Mouse (Mus musculus) macrophage (primary cell): ENCODE data around the gene Fgfrl1. TPM values are rescaled to one million over a fixed set of nuclear protein-coding genes. Genes with fewer than 3 reads are reported as not detected.
A peak's percentile ranks its signal among the peaks of the same experiment; 100 is the strongest.

Experiments used
- H3K27ac ChIP-seq: fragments of 350-480 bp; formaldehyde crosslinking; 2 replicates; pipeline ENCODE4 v1.9.0; 2021
- H3K36me3 ChIP-seq: fragments of 350-480 bp; formaldehyde crosslinking; 2 replicates; pipeline ENCODE4 v1.9.0; 2021; ENCODE audit errors: inconsistent target
- H3K4me3 ChIP-seq: fragments of 350-480 bp; formaldehyde crosslinking; 2 replicates; pipeline ENCODE4 v1.9.0; 2021; ENCODE audit errors: inconsistent target
- H3K79me2 ChIP-seq: fragments of 350-480 bp; formaldehyde crosslinking; 2 replicates; pipeline ENCODE4 v1.9.0; 2021; ENCODE audit errors: inconsistent target
- WGBS: methylation state at CpG from one replicate; pipeline ENCODE4 v1.1.7; 2026; ENCODE audit warnings: inconsistent platforms; ENCODE audit not compliant: missing documents; 5-methylcytosine and 5-hydroxymethylcytosine counted together
- polyA plus RNA-seq: library from polyadenylated mRNA; stranded (reverse); fragments of 250-400 nt; gene quantifications from 3 replicates; pipeline ENCODE4 v1.2.4, GENCODE M21; 2018; ENCODE audit warnings: inconsistent platforms
- total RNA-seq, 78 experiments: library from RNA; depleted of rRNA; stranded (reverse); fragments of 250-400 nt; gene quantifications; 1 replicate in 9 of 78; 2 replicates in 24 of 78; 3 replicates in 43 of 78; 4 replicates in 2 of 78; pipeline ENCODE4 v1.2.4; 2018; ENCODE audit warnings: inconsistent platforms in 56 of 78

Gene Fgfrl1
- 1 to 10 TPM in 18 of 26 experiments, under 1 TPM in 7, not detected in 1; 0.34 to 4.7 (median 1.5) TPM for total RNA-seq (2018; cell fraction: chromatin; rRNA removed)
- total RNA-seq (2018; cell fraction: cytosol; rRNA removed), result 1 to 10 TPM in 11 of 26 experiments, under 1 TPM in 15; 0.20 to 1.7 (median 0.83) TPM
- total RNA-seq (2018; cell fraction: nucleus; rRNA removed), result 1 to 10 TPM in 20 of 26 experiments, under 1 TPM in 6; 0.37 to 6.0 (median 1.3) TPM
- polyA plus RNA-seq, result 0.64 to 1.9 TPM (median 1.3 TPM) in 3 replicates

DNA sequence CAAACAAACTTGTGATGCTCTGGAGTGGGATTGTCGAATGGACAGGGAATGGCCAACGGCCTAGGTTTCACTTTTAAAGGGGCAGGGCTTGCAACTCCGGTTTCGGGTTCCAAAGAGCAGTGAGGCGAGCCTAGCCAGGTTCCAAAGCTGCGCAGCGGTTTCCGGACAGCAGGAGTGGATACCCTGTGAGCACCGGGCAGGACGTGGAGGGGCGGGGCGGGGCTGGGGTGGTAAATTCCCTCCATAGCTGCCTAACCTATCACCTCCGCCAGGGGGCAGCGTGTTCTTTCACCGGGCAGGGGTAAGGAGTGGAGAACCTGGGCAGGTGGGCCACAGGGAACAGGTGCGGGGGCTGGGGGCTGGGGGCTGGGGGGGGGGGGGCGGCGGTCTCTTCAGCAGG is at the start of gene Fgfrl1:
Gene Fgfrl1, plus strand, starts transcription at position 112 of the 400 bp plus-strand sequence.
- H3K4me3 ChIP-seq, result peak within 1 kb of the TSS; percentile 31
- H3K79me2 ChIP-seq, result no peaks in the 10 kb centered on the region
- no peaks in the 10 kb centered on the region for H3K36me3 ChIP-seq
- WGBS, result under 1% methylated on average over 15 of the region's 18 CpGs
- no peak within 1 kb of the TSS for H3K27ac ChIP-seq

DNA sequence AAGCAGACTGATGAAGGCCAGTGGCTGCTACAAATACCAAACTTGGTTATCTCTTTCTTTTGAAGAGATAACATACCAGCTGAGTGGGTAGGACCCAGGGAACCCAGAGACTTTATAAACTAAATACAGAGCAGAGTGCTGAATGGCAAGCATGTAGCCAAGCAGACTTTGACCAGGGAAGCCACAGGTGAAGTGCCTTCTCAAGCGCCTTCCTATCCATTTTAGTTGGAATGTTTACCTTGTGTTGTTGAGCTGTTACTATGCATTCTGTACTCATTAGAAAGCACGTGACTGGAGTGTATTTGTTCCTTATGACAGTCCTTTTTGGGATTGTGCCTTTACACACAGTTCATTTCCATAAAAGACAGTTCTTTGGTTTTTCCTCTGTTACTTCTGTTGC is 48.5 kb upstream of the Fgfrl1 start:
- WGBS, result 100% methylated on average over 2 of the region's 2 CpGs
- H3K79me2 ChIP-seq, result no peaks in the 10 kb centered on the region
- no peak overlapping the region for H3K4me3 ChIP-seq
- peaks cover 68% of the 10 kb centered on the region for H3K36me3 ChIP-seq
- H3K27ac ChIP-seq, result no peak overlapping the region

GRCm38 (mm10) chr5:108645651-108646342 is 46.4 kb upstream of the Fgfrl1 start:
- no peak overlapping the region for H3K27ac ChIP-seq
- no peak overlapping the region for H3K4me3 ChIP-seq
- WGBS, result 88% methylated on average over 9 of the region's 9 CpGs
- peaks cover 89% of the 10 kb centered on the region for H3K36me3 ChIP-seq
- H3K79me2 ChIP-seq, result no peaks in the 10 kb centered on the region

GRCm38 (mm10) chr5:108646343-108646660 is 45.9 kb upstream of the Fgfrl1 start:
- Histone ChIP-seq H3K36me3 (peaks cover 89% of the 10 kb centered on the region), H3K27ac (no peak overlapping the region), H3K4me3 (no peak overlapping the region), H3K79me2 (no peaks in the 10 kb centered on the region)
- 88% methylated on average over 3 of the region's 3 CpGs for WGBS

GRCm38 (mm10) chr5:108647311-108647710 is 44.9 kb upstream of the Fgfrl1 start:
- WGBS, result 81% methylated on average over 2 of the region's 2 CpGs
- H3K27ac ChIP-seq, result no peak overlapping the region
- no peak overlapping the region for H3K4me3 ChIP-seq
- no peaks in the 10 kb centered on the region for H3K79me2 ChIP-seq
- peaks cover 85% of the 10 kb centered on the region for H3K36me3 ChIP-seq

GRCm38 (mm10) chr5:108647820-108648465 is 44.2 kb upstream of the Fgfrl1 start:
- H3K27ac ChIP-seq, result no peak overlapping the region
- 100% methylated on average over 2 of the region's 2 CpGs for WGBS
- no peaks in the 10 kb centered on the region for H3K79me2 ChIP-seq
- H3K36me3 ChIP-seq, result peaks cover 85% of the 10 kb centered on the region
- H3K4me3 ChIP-seq, result no peak overlapping the region

- no peak overlapping the region for H3K4me3 ChIP-seq
- 91% methylated on average over 11 of the region's 11 CpGs for WGBS
- H3K36me3 ChIP-seq, result peaks cover 85% of the 10 kb centered on the region
- H3K79me2 ChIP-seq, result no peaks in the 10 kb centered on the region
- H3K27ac ChIP-seq, result no peak overlapping the region
These were observed 43.1 kb upstream of the Fgfrl1 start for GRCm38 (mm10) chr5:108648937-108649576.

- 94% methylated on average over 7 of the region's 7 CpGs for WGBS
- Histone ChIP-seq H3K36me3 (peaks cover 85% of the 10 kb centered on the region), H3K79me2 (no peaks in the 10 kb centered on the region), H3K4me3 (no peak overlapping the region), H3K27ac (no peak overlapping the region)
These were observed 41.8 kb upstream of the Fgfrl1 start for GRCm38 (mm10) chr5:108650341-108650740.

DNA sequence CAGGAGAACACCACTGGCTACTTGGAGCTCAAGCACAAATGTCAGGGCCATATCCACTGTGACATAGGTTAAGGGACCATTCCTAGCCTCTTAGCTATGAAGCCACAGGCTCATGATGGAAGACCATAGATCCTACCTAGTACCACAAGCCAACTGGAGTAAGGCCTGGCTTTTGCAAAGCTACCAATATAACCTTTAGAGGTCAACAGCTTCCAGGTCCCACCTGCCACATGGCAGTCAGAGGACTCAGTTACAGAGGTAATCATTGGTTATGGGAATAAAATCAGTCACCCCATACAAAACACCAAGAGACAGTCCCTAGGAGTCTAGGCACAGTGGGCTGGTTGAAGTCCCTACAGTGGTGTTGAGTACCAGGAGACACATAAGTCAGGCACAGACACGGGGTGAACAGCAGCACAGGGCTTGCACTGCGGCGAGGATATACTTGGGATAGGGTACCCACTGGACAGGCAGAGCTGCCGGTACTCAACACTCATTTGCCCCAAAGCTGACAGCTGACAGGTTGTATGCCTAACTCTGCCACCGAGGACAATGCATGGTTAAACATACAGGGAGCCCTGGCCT is 41.0 kb upstream of the Fgfrl1 start:
- 86% methylated on average over 5 of the region's 5 CpGs for WGBS
- Histone ChIP-seq H3K4me3 (no peak overlapping the region), H3K36me3 (peaks cover 86% of the 10 kb centered on the region), H3K27ac (no peak overlapping the region), H3K79me2 (no peaks in the 10 kb centered on the region)

DNA sequence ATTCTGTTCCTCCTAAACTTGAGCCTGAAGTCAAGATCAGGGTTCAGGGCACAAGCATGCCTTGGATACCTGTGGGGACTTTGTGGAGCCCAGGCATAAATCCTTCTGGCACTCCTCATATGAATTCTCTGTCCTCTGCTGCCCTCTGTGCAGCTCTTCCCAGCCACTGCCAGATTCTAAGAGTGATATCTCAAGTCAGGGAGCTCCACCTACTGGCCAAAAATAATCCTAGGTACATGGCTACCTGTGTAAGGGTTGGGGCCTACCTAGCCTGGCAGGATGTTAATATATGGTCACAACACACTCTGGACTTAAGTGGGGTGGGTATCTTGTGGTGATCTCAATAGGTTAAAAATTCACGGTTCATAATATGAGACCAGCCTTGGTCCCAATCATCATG is 40.4 kb upstream of the Fgfrl1 start:
- H3K79me2 ChIP-seq, result no peaks in the 10 kb centered on the region
- WGBS, result 75% methylated on average over 1 of the region's 1 CpGs
- peaks cover 86% of the 10 kb centered on the region for H3K36me3 ChIP-seq

DNA sequence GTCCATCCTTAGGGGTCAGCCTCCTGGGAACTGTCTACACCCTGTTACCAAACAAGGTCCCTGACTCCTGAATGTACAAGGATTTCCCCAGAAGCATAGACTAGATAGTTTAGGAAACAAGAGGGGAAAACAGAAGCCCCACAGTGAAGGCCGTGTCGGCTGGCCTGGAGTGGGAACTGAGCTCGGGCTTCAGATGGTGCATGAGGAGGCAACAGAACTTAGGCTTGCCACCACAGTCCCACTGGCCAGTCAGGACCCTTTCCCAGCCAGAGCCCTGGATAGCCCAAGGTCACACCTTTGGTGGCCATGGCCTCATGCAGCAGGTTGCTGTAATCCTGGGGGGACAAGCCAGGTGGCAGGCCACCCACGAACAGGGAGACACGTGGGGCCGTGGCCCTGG is 38.8 kb upstream of the Fgfrl1 start:
- Histone ChIP-seq H3K36me3 (peaks cover 83% of the 10 kb centered on the region), H3K27ac (no peak overlapping the region), H3K79me2 (peaks cover 2% of the 10 kb centered on the region; the same call in 1 of the 2 replicates), H3K4me3 (no peak overlapping the region)
- WGBS, result 93% methylated on average over 6 of the region's 6 CpGs

More for the DNA sequence above, 40.4 kb upstream of the Fgfrl1 start:
- H3K4me3 ChIP-seq, result no peak overlapping the region
- H3K27ac ChIP-seq, result no peak overlapping the region

DNA sequence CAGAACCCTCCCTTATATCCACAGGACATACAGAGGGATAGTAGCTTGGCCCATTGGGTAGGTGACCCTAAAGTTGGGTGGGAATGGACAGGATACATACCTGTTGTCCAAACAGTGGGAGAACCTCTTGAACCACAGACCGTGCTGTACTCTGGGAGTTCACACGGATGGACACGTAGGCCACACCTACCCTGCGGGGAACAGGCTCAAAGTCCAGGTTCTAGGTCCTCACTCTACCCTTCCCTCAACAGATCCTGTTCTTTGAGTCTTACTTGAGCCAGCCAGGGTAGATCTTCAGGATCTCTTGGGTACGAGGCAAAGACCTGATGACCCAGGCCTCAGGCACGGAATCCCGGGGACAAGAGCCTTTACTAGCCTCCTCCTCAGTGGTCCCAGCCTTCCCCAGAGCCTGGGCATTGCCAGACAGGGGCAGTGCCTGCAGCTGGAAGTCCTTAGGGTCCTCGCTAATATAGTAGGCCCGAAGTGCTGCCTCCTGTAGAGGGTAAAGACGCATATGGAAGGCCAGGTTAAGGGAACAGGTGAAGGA is 37.7 kb upstream of the Fgfrl1 start:
- WGBS, result 99% methylated on average over 8 of the region's 10 CpGs
- no peak overlapping the region for H3K4me3 ChIP-seq
- no peak overlapping the region for H3K27ac ChIP-seq
- H3K36me3 ChIP-seq, result peaks cover 71% of the 10 kb centered on the region
- H3K79me2 ChIP-seq, result peaks cover 13% of the 10 kb centered on the region; the same call in 1 of the 2 replicates

GRCm38 (mm10) chr5:108655381-108655780 is 36.8 kb upstream of the Fgfrl1 start:
- Histone ChIP-seq H3K27ac (no peak overlapping the region), H3K36me3 (peaks cover 63% of the 10 kb centered on the region), H3K4me3 (no peak overlapping the region), H3K79me2 (peaks cover 22% of the 10 kb centered on the region; the same call in 1 of the 2 replicates)
- WGBS, result 87% methylated on average over 9 of the region's 9 CpGs

GRCm38 (mm10) chr5:108655891-108656650 is 36.1 kb upstream of the Fgfrl1 start:
- WGBS, result 93% methylated on average over 15 of the region's 15 CpGs
- Histone ChIP-seq H3K4me3 (no peak overlapping the region), H3K27ac (no peak overlapping the region), H3K36me3 (peaks cover 59% of the 10 kb centered on the region), H3K79me2 (peaks cover 22% of the 10 kb centered on the region; the same call in 1 of the 2 replicates)
